Mouse (Mus musculus) liver, embryonic 13.5 days (tissue): ENCODE measurements around the gene Fam187b. TPM values are rescaled to one million over a fixed set of nuclear protein-coding genes. Genes with fewer than 3 reads are reported as not detected.

Experiments used
- ATAC-seq: fragments of 200-750 bp; cut with Nextera tagmentation; 2 replicates; pipeline ENCODE4 v1.8.0; 2017; ENCODE audit warnings: low read depth, mild to moderate bottlenecking, moderate number of reproducible peaks, moderate library complexity
- DNase-seq: peaks from one replicate; pipeline ENCODE4 v3.0.0; 2022
- H3K27ac ChIP-seq: fragments of 300-500 bp; sonication (generic); 2 replicates; pipeline ENCODE4 v1.5.1; 2015; ENCODE audit warnings: moderate library complexity, mild to moderate bottlenecking, inconsistent platforms
- H3K27me3 ChIP-seq: fragments of 300-500 bp; sonication (generic); 2 replicates; pipeline ENCODE4 v1.6.1; 2015; ENCODE audit warnings: mild to moderate bottlenecking, inconsistent platforms
- H3K36me3 ChIP-seq: fragments of 300-500 bp; sonication (generic); 2 replicates; pipeline ENCODE4 v1.6.1; 2015; ENCODE audit warnings: mild to moderate bottlenecking, inconsistent platforms
- H3K4me1 ChIP-seq: fragments of 300-500 bp; sonication (generic); replicated peaks from 2 replicates; pipeline ENCODE4 v1.6.1; 2015; ENCODE audit warnings: inconsistent platforms
- H3K4me2 ChIP-seq: fragments of 300-500 bp; sonication (generic); 2 replicates; pipeline ENCODE4 v1.6.1; 2015; ENCODE audit warnings: inconsistent platforms, mild to moderate bottlenecking, moderate library complexity
- H3K4me3 ChIP-seq: fragments of 300-500 bp; sonication (generic); replicated peaks from 2 replicates; pipeline ENCODE4 v1.5.1; 2015; ENCODE audit warnings: mild to moderate bottlenecking, inconsistent platforms
- H3K9ac ChIP-seq: fragments of 300-500 bp; sonication (generic); 2 replicates; pipeline ENCODE4 v1.6.1; 2015; ENCODE audit warnings: mild to moderate bottlenecking, inconsistent platforms
- H3K9me3 ChIP-seq: fragments of 300-500 bp; sonication (generic); replicated peaks from 2 replicates; pipeline ENCODE4 v1.6.1; 2016; ENCODE audit warnings: inconsistent platforms
- WGBS: fragments of 180-500 bp; shearing (Covaris S2); methylation state at CpG from one replicate; pipeline ENCODE4 v1.1.7; 2015; ENCODE audit not compliant: insufficient replicate concordance; 5-methylcytosine and 5-hydroxymethylcytosine counted together
- polyA plus RNA-seq: library from polyadenylated mRNA; unstranded; fragments of >200 nt; fragmentation: Nextera tagmentation; extraction: Ambion mirVana; gene quantifications from 2 replicates; pipeline ENCODE4 v1.2.1, GENCODE M21; 2015

Gene Fam187b
- polyA plus RNA-seq, 1 experiment from 2014 or later = 2.1 TPM

DNA sequence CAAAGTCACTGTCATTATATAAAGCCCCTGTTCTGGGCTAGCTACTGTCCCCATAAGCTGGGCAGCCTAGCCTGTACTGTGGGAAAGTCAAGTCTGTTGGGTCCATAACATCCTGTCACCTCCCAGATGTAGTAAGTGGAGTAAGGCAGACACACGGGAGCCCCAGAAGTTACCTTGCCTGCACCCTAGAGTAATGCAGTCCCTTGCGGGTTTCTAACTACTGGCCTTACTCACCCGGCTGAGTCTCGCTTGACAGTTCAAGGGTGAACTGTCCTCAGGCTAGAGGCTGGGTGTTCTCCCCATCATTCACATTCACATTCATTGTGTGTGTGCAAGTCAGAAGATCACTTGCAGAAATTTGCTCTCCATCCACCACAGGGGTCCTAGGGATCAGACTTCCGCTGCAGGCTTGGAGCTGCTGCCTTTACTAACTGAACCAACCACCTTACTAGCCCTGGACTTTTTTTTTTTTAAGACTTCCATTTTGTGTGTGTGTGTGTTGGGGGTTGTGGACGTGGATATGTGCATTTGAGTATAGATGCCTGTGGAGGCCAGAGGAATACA, 13.7 kb upstream of the Fam187b start:
- H3K4me3 ChIP-seq = no peak overlapping the region
- H3K9ac ChIP-seq = peak overlapping the region; percentile 4; the same call in 1 of the 2 replicates
- DNase-seq (no peak), ATAC-seq (no peak)
- peaks cover 33% of the 10 kb centered on the region for H3K4me1 ChIP-seq
- no peak overlapping the region for H3K4me2 ChIP-seq
- H3K36me3 ChIP-seq = peaks cover 19% of the 10 kb centered on the region
- H3K27me3 ChIP-seq = no peaks in the 10 kb centered on the region
- H3K27ac ChIP-seq = no peak overlapping the region
- WGBS = 76% methylated on average over 6 of the region's 6 CpGs
- no peaks in the 10 kb centered on the region for H3K9me3 ChIP-seq

DNA sequence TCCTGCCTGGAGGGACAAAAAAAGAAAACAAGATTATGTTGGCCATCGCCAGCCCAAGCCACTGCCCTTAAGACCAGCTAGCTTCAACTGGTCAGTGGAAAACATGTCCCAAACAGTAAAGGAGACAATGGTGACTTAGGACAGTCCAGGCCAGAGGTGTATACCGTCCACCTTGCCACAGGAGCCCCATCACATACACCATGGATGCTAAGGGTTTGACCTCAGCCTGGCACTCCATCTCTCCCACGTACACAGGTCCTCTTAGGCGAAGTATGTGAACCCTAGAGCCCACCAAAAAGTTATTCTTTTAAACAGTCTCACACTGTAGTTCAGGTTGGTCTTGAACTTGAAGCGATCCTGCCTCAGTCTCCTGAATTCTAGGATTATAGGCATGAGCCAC, 10.7 kb upstream of the Fam187b start:
- no peak overlapping the region for H3K9ac ChIP-seq
- WGBS = 71% methylated on average over 5 of the region's 5 CpGs
- no peaks in the 10 kb centered on the region for H3K9me3 ChIP-seq
- H3K4me2 ChIP-seq = no peak overlapping the region
- no peak overlapping the region for H3K27ac ChIP-seq
- peaks cover 20% of the 10 kb centered on the region for H3K4me1 ChIP-seq
- DNase-seq (no peak), ATAC-seq (no peak)
- H3K4me3 ChIP-seq = no peak overlapping the region
- peaks cover 14% of the 10 kb centered on the region; the same call in 1 of the 2 replicates for H3K36me3 ChIP-seq
- no peaks in the 10 kb centered on the region for H3K27me3 ChIP-seq

GRCm38 (mm10) chr7:30964366-30964765, 9.2 kb upstream of the Fam187b start:
- no peak overlapping the region for H3K4me2 ChIP-seq
- no peak overlapping the region for H3K9ac ChIP-seq
- DNase-seq = no peak
- no peak for ATAC-seq
- H3K9me3 ChIP-seq = no peaks in the 10 kb centered on the region
- H3K4me1 ChIP-seq = peaks cover 10% of the 10 kb centered on the region
- 75% methylated on average over 7 of the region's 7 CpGs for WGBS
- H3K4me3 ChIP-seq = no peak overlapping the region
- H3K36me3 ChIP-seq = no peaks in the 10 kb centered on the region
- no peak overlapping the region for H3K27ac ChIP-seq
- H3K27me3 ChIP-seq = no peaks in the 10 kb centered on the region

DNA sequence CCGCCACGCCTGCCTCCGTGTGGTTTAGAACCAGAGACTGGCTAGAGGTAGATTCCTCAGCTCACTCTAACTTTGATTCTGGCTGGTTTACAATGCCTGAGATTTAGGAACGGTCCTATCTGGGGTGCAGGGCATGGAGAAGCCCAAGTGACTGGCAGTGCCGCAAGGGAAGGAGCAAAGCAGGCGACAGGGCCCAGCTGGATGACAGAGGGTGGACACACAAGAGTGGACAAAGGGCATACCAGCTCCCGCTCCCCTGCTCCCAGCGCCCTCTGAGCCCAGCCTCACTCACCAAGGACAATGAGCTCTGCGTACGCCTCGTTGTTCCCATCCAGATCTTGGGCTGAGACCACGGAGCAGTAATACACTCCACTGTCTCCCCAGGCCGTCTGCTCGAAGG, 7.9 kb upstream of the Fam187b start:
- DNase-seq = no peak

DNA sequence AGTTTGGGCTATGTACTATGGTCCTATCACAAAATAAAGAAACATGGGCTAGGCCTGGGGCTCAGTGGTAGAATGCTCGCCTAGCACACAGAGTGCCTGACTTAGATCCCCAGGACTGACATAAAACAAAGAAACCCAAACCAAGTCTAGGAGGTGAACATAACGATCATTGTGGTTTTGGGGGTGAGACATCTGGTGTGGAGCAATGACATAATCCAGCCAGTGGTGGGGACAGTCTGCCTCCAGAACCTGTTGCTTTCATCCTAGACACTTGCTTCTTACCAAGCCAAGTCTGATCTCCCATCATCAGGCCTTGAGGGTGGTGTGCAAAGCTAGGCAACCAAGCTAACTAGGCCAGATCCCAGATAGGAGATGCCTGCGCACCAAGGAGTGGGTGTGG, 6.9 kb upstream of the Fam187b start:
- peaks cover 2% of the 10 kb centered on the region for H3K27me3 ChIP-seq
- WGBS = 49% methylated on average over 3 of the region's 3 CpGs
- DNase-seq = no peak
- H3K36me3 ChIP-seq = no peaks in the 10 kb centered on the region
- no peak overlapping the region for H3K4me2 ChIP-seq
- no peak overlapping the region for H3K4me3 ChIP-seq
- H3K4me1 ChIP-seq = peaks cover 10% of the 10 kb centered on the region
- H3K9me3 ChIP-seq = no peaks in the 10 kb centered on the region
- H3K9ac ChIP-seq = no peak overlapping the region
- ATAC-seq = no peak
- no peak overlapping the region for H3K27ac ChIP-seq

More for the DNA sequence above, 7.9 kb upstream of the Fam187b start:
- Histone ChIP-seq H3K9ac (no peak overlapping the region), H3K36me3 (no peaks in the 10 kb centered on the region), H3K4me1 (peaks cover 10% of the 10 kb centered on the region), H3K27me3 (no peaks in the 10 kb centered on the region), H3K9me3 (no peaks in the 10 kb centered on the region), H3K4me2 (no peak overlapping the region), H3K27ac (no peak overlapping the region), H3K4me3 (no peak overlapping the region)
- ATAC-seq = no peak
- WGBS = 75% methylated on average over 14 of the region's 14 CpGs

- H3K4me1 ChIP-seq = peaks cover 15% of the 10 kb centered on the region
- H3K27ac ChIP-seq = no peak overlapping the region
- no peaks in the 10 kb centered on the region for H3K9me3 ChIP-seq
- no peak overlapping the region for H3K9ac ChIP-seq
- H3K36me3 ChIP-seq = no peaks in the 10 kb centered on the region
- DNase-seq (no peak), ATAC-seq (no peak)
- no peak overlapping the region for H3K4me3 ChIP-seq
- peaks cover 21% of the 10 kb centered on the region for H3K27me3 ChIP-seq
- WGBS = 71% methylated on average over 8 of the region's 8 CpGs
- no peak overlapping the region for H3K4me2 ChIP-seq
These were observed 5.0 kb upstream of the Fam187b start for GRCm38 (mm10) chr7:30968611-30969010.

DNA sequence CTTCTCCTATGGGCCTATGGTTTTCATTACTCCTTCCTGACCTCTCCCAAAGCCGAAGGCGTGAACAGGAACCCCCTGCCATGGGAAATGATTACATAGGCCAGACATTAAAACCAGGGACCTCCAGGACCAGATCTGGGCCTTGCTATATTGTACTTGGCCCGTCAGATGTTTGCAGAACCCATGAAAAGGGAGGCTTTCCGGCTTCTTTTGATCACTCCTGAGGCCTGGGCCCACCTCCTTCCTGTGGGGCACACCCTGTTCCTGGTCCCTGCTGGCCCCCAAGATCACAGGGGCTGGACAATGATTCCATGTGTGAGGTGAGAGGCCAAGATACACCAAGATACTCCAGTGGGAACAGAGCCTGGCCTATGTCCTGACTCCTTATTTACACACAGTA, 4.4 kb upstream of the Fam187b start:
- no peak for ATAC-seq
- H3K9me3 ChIP-seq = no peaks in the 10 kb centered on the region
- H3K4me3 ChIP-seq = no peak overlapping the region
- H3K36me3 ChIP-seq = no peaks in the 10 kb centered on the region
- H3K4me2 ChIP-seq = no peak overlapping the region
- H3K27me3 ChIP-seq = peaks cover 22% of the 10 kb centered on the region
- DNase-seq = no peak
- peaks cover 11% of the 10 kb centered on the region for H3K4me1 ChIP-seq
- no peak overlapping the region for H3K27ac ChIP-seq
- H3K9ac ChIP-seq = no peak overlapping the region
- 65% methylated on average over 4 of the region's 4 CpGs for WGBS

- WGBS = 83% methylated on average over 15 of the region's 15 CpGs
- H3K9ac ChIP-seq = no peak overlapping the region
- no peak overlapping the region for H3K27ac ChIP-seq
- no peaks in the 10 kb centered on the region for H3K36me3 ChIP-seq
- H3K4me3 ChIP-seq = peak overlapping the region; percentile 52
- peak overlapping the region; percentile 59 for H3K4me2 ChIP-seq
- H3K9me3 ChIP-seq = no peaks in the 10 kb centered on the region
- peaks cover 8% of the 10 kb centered on the region for H3K4me1 ChIP-seq
- peaks cover 22% of the 10 kb centered on the region for H3K27me3 ChIP-seq
- ATAC-seq (no peak), DNase-seq (no peak)
These were observed 1.7 kb upstream of the Fam187b start for GRCm38 (mm10) chr7:30971901-30972300.

- no peak for DNase-seq
- WGBS = 10% methylated on average over 41 of the region's 41 CpGs
- H3K27ac ChIP-seq = no peak overlapping the region
These were observed 952 bp upstream of the Fam187b start for GRCm38 (mm10) chr7:30972426-30973250.

DNA sequence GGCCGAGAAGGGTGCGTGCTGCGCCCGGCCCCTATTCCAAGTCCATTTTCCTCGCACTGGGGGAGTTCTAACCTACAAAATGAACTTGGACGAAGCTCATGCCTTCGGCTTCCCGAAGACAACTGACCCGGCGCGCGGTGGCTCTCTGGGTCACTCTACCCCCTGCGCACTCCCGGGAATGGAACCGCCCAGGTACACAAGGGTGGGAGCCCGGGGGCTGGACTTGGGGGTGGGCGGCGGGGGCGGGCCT, 414 bp upstream of the Fam187b start, which contains the start of gene Lsr:
Gene Lsr, minus strand, starts transcription at position 214 of the 250 bp plus-strand sequence.
- Histone ChIP-seq H3K4me3 (peak within 1 kb of the TSS; percentile 52), H3K27ac (peak within 1 kb of the TSS; percentile 9; the same call in 1 of the 2 replicates), H3K27me3 (peaks cover 22% of the 10 kb centered on the region), H3K4me1 (peaks cover 8% of the 10 kb centered on the region), H3K4me2 (peak within 1 kb of the TSS; percentile 59), H3K9me3 (no peaks in the 10 kb centered on the region), H3K9ac (peak within 1 kb of the TSS; percentile 51), H3K36me3 (no peaks in the 10 kb centered on the region)
- WGBS = 3% methylated on average over 19 of the region's 19 CpGs
- DNase-seq = no peak
- ATAC-seq = no peak

More at GRCm38 (mm10) chr7:30972426-30973250, 952 bp upstream of the Fam187b start:
- ATAC-seq = peak; percentile 34; the same call in 1 of the 2 replicates
- H3K9me3 ChIP-seq = no peaks in the 10 kb centered on the region
- peak overlapping the region; percentile 52 for H3K4me3 ChIP-seq
- H3K4me1 ChIP-seq = peaks cover 8% of the 10 kb centered on the region
- H3K36me3 ChIP-seq = no peaks in the 10 kb centered on the region
- peak overlapping the region; percentile 59 for H3K4me2 ChIP-seq
- peaks cover 22% of the 10 kb centered on the region for H3K27me3 ChIP-seq
- H3K9ac ChIP-seq = peak overlapping the region; percentile 51

DNA sequence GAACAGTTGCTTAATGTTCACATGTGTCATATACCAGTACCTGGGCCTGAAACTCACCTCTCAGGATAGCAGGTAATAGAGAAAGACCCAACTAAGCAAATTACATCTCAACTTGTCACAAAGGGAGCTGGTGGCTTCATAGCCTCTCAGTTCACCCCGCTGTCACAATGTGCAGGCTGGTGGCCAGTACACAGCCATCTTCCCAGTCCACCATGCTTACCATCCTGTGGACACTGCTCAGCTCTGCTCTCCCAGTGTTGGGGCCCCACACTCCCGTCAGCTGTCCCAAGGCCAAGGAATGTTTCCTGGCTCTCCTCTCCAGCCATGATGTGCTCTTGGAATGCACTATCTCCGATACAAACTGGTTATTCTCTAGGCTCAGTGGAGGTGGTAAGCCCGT, 8.1 kb downstream of the Fam187b start:
- H3K4me2 ChIP-seq = no peak overlapping the region
- no peak overlapping the region for H3K9ac ChIP-seq
- H3K9me3 ChIP-seq = no peaks in the 10 kb centered on the region
- H3K36me3 ChIP-seq = no peaks in the 10 kb centered on the region
- no peak overlapping the region for H3K27ac ChIP-seq
- WGBS = 67% methylated on average over 4 of the region's 4 CpGs
- H3K4me3 ChIP-seq = no peak overlapping the region
- no peaks in the 10 kb centered on the region for H3K4me1 ChIP-seq
- ATAC-seq (no peak), DNase-seq (no peak)
- no peaks in the 10 kb centered on the region for H3K27me3 ChIP-seq

- Histone ChIP-seq H3K4me1 (no peaks in the 10 kb centered on the region), H3K36me3 (no peaks in the 10 kb centered on the region), H3K27ac (no peak overlapping the region), H3K4me2 (no peak overlapping the region), H3K4me3 (no peak overlapping the region), H3K27me3 (no peaks in the 10 kb centered on the region), H3K9me3 (no peaks in the 10 kb centered on the region), H3K9ac (no peak overlapping the region)
- WGBS = 70% methylated on average over 9 of the region's 9 CpGs
- ATAC-seq = no peak
- DNase-seq = no peak
These were observed 11.8 kb downstream of the Fam187b start for GRCm38 (mm10) chr7:30985357-30985756.
